Mouse (Mus musculus): Measurements from ENCODE around the gene Asgr2. TPM values are rescaled to one million over a fixed set of nuclear protein-coding genes. Genes with fewer than 3 reads are reported as not detected.

The Asgr2 gene
- polyA plus RNA-seq (2012; rRNA removed), result 0.45 and 0.51 TPM in 2 replicates

GRCm38 (mm10) chr11:70091986-70092783, at the start of gene Asgr2:
Gene Asgr2, plus strand, starts transcription at chr11:70092644.
- no peak within 1 kb of the TSS for H3K27ac ChIP-seq (ENCODE audit: insufficient read depth, low read length)

DNA sequence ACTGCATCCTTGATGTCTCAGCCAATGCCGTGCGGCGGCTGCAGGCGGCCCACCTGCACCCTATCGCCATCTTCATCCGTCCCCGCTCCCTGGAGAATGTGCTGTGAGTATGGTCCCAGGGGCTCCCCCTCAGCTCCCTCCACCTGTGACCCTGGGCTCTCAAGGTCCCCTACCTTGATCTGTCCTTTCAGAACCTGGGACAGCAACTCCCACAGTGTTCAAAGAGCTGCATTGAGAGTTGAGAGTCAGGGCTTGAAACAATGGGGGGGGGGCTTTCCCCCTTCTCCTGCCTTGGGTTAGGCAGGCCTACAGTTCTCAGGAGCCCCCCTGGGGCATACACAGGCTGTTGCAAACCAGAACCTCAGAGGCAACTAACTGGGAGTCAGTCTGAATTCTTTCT, 48.8 kb upstream of the Asgr2 start:
- no peak for DNase-seq (ENCODE audit: low read depth in 1 of 2, low spot score in 2 of 2)
- H3K27ac ChIP-seq (ENCODE audit: insufficient read depth, low read length), result no peak overlapping the region
- no peaks in the 10 kb centered on the region for H3K27me3 ChIP-seq (ENCODE audit: control insufficient read depth, insufficient read depth, low read length)
- H3K4me3 ChIP-seq (ENCODE audit: extremely low read depth, insufficient read depth, insufficient read length), result no peak overlapping the region
- no peaks in the 10 kb centered on the region for H3K36me3 ChIP-seq (ENCODE audit: control insufficient read depth, insufficient read depth, low read length)
- TF ChIP-seq POLR2A (IDR thresholded peaks at IDR 0.05; ENCODE audit: low read depth, low read length), result no peak
- TF ChIP-seq CTCF (IDR thresholded peaks at IDR 0.05; ENCODE audit: extremely low read depth, insufficient read depth, insufficient read length, insufficient replicate concordance), result no peak
- WGBS, result 99% methylated on average over 7 of the region's 7 CpGs
- no peaks in the 10 kb centered on the region for H3K4me1 ChIP-seq (ENCODE audit: control insufficient read depth, insufficient read depth, insufficient read length)

More at GRCm38 (mm10) chr11:70091986-70092783, at the start of gene Asgr2:
- no peak for DNase-seq (ENCODE audit: low read depth in 1 of 2, low spot score in 2 of 2)
- 61% methylated on average over 12 of the region's 12 CpGs for WGBS
- no peaks in the 10 kb centered on the region for H3K4me1 ChIP-seq (ENCODE audit: control insufficient read depth, insufficient read depth, insufficient read length)
- no peak within 1 kb of the TSS for H3K4me3 ChIP-seq (ENCODE audit: extremely low read depth, insufficient read depth, insufficient read length)
- H3K36me3 ChIP-seq (ENCODE audit: control insufficient read depth, insufficient read depth, low read length), result no peaks in the 10 kb centered on the region
- TF ChIP-seq CTCF (IDR thresholded peaks at IDR 0.05; ENCODE audit: extremely low read depth, insufficient read depth, insufficient read length, insufficient replicate concordance), result no peak
- no peak for TF ChIP-seq POLR2A (IDR thresholded peaks at IDR 0.05; ENCODE audit: low read depth, low read length)
- H3K27me3 ChIP-seq (ENCODE audit: control insufficient read depth, insufficient read depth, low read length), result no peaks in the 10 kb centered on the region

- DNase-seq (ENCODE audit: low read depth in 1 of 2, low spot score in 2 of 2), result no peak
- no peaks in the 10 kb centered on the region for H3K4me1 ChIP-seq (ENCODE audit: control insufficient read depth, insufficient read depth, insufficient read length)
- no peak for TF ChIP-seq POLR2A (IDR thresholded peaks at IDR 0.05; ENCODE audit: low read depth, low read length)
- TF ChIP-seq CTCF (IDR thresholded peaks at IDR 0.05; ENCODE audit: extremely low read depth, insufficient read depth, insufficient read length, insufficient replicate concordance), result no peak
- no peaks in the 10 kb centered on the region for H3K27me3 ChIP-seq (ENCODE audit: control insufficient read depth, insufficient read depth, low read length)
- 79% methylated on average over 9 of the region's 9 CpGs for WGBS
- no peak overlapping the region for H3K4me3 ChIP-seq (ENCODE audit: extremely low read depth, insufficient read depth, insufficient read length)
- H3K36me3 ChIP-seq (ENCODE audit: control insufficient read depth, insufficient read depth, low read length), result no peaks in the 10 kb centered on the region
- no peak overlapping the region for H3K27ac ChIP-seq (ENCODE audit: insufficient read depth, low read length)
Observed at GRCm38 (mm10) chr11:70045435-70045834, 47.0 kb upstream of the Asgr2 start.

DNA sequence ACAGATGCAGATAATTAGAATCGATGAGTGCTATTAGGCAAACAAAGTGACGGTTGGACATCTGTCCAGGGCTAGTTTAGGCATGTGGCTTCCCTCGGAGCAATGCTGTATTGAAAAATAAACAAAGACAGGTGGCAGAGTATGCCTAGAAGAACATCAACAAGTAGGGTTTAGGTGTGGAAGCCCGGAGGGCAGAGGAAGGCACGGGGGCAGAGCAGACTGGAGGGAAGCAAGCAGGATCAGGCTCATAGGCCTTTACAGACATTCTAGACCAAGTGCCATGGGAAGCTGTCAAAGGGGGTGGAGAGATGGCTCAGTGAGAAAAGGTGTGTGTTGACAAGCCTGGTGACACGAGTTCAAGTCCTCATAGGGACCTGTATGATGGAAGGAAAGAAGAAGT, 43.1 kb upstream of the Asgr2 start:
- WGBS, result 82% methylated on average over 6 of the region's 6 CpGs
- Histone ChIP-seq H3K27ac (ENCODE audit: insufficient read depth, low read length) (no peak overlapping the region), H3K27me3 (ENCODE audit: control insufficient read depth, insufficient read depth, low read length) (no peaks in the 10 kb centered on the region), H3K36me3 (ENCODE audit: control insufficient read depth, insufficient read depth, low read length) (no peaks in the 10 kb centered on the region), H3K4me1 (ENCODE audit: control insufficient read depth, insufficient read depth, insufficient read length) (no peaks in the 10 kb centered on the region), H3K4me3 (ENCODE audit: extremely low read depth, insufficient read depth, insufficient read length) (no peak overlapping the region)
- DNase-seq (ENCODE audit: low read depth in 1 of 2, low spot score in 2 of 2), result no peak
- TF ChIP-seq POLR2A (IDR thresholded peaks at IDR 0.05; ENCODE audit: low read depth, low read length) (no peak), CTCF (IDR thresholded peaks at IDR 0.05; ENCODE audit: extremely low read depth, insufficient read depth, insufficient read length, insufficient replicate concordance) (no peak)

DNA sequence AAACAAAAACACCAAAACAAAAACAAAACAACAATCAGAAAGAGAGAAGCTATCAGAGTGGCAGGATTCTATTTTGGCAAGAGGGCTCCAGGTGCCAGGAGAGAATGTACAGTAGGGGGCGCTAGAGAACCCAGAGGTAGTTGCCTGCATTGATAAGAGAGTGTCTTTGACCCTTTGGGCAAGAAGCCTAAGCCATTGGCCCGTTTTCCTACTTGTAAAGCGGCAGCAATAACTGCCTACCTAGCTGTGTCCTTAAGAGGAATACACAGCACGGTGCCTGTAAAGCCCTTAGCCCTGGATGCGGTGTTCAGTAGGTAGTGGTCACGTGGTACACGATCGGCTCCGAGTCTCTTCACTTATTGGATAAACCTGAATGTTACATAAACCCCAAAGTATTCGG, 42.6 kb upstream of the Asgr2 start:
- TF ChIP-seq POLR2A (IDR thresholded peaks at IDR 0.05; ENCODE audit: low read depth, low read length) (no peak), CTCF (IDR thresholded peaks at IDR 0.05; ENCODE audit: extremely low read depth, insufficient read depth, insufficient read length, insufficient replicate concordance) (no peak)
- no peak overlapping the region for H3K27ac ChIP-seq (ENCODE audit: insufficient read depth, low read length)
- H3K27me3 ChIP-seq (ENCODE audit: control insufficient read depth, insufficient read depth, low read length), result no peaks in the 10 kb centered on the region
- WGBS, result 65% methylated on average over 10 of the region's 10 CpGs
- DNase-seq (ENCODE audit: low read depth in 1 of 2, low spot score in 2 of 2), result no peak
- H3K4me3 ChIP-seq (ENCODE audit: extremely low read depth, insufficient read depth, insufficient read length), result no peak overlapping the region
- no peaks in the 10 kb centered on the region for H3K4me1 ChIP-seq (ENCODE audit: control insufficient read depth, insufficient read depth, insufficient read length)
- no peaks in the 10 kb centered on the region for H3K36me3 ChIP-seq (ENCODE audit: control insufficient read depth, insufficient read depth, low read length)

DNA sequence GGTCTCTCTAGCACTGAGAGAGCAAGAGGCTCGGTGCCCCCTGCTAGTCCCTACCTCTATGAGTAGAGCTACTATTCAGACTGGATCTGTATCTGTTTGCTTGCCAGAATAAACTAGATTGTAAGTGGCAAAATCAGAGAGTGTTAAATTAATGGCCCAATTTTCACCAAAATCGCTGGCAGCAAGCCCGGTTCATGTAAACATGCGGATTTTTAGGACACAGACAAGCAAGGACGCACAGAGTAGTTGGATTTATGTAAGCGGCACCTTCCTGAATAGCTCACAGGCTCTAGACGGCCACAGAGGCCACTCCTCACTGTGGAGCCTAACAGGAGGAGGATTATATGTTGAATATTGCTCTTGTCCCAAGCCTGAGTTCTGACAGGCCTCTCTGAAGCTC, 39.3 kb upstream of the Asgr2 start:
- no peak overlapping the region for H3K27ac ChIP-seq (ENCODE audit: insufficient read depth, low read length)
- H3K4me1 ChIP-seq (ENCODE audit: control insufficient read depth, insufficient read depth, insufficient read length), result no peaks in the 10 kb centered on the region
- no peaks in the 10 kb centered on the region for H3K36me3 ChIP-seq (ENCODE audit: control insufficient read depth, insufficient read depth, low read length)
- H3K27me3 ChIP-seq (ENCODE audit: control insufficient read depth, insufficient read depth, low read length), result no peaks in the 10 kb centered on the region
- no peak for TF ChIP-seq POLR2A (IDR thresholded peaks at IDR 0.05; ENCODE audit: low read depth, low read length)
- no peak for TF ChIP-seq CTCF (IDR thresholded peaks at IDR 0.05; ENCODE audit: extremely low read depth, insufficient read depth, insufficient read length, insufficient replicate concordance)
- no peak overlapping the region for H3K4me3 ChIP-seq (ENCODE audit: extremely low read depth, insufficient read depth, insufficient read length)
- no peak for DNase-seq (ENCODE audit: low read depth in 1 of 2, low spot score in 2 of 2)
- WGBS, result 85% methylated on average over 7 of the region's 7 CpGs

DNA sequence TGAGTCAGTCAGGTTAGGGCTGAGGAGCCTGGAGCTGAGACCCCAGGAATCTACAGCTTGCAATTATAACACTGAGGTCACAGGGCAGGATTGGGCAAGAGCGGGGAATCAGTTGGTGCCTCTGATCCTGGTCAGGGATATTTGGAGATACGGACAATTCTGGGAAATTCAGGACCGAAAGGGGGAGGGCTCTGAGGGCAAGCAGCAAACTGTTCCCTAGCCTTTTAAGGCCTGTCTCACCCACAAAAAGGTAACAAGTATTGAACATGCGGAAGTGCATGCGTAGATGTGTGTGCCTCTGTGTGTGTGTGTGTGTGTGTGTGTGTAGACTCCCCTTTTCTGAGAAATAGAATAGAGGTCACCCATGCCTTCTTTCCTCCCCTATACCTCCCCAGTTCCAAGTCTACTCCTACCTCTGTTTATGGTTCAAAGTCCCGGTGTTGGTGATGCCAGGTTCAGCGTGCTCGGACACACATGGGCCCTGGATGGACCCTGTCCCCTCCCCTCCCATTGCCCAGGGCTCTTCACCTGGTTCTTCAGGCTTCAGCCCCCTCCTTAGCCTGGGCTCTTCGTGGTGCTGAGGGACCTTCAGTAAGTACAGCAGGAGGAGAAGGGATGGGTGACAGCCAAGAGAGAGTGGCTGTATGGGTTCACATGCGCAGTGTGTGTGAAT, 38.4 kb upstream of the Asgr2 start, which contains the start of gene Asgr1:
Asgr1 (plus strand) TSS at position 188 of the 673 bp plus-strand sequence.
- WGBS, result 94% methylated on average over 10 of the region's 10 CpGs
- Histone ChIP-seq H3K27me3 (ENCODE audit: control insufficient read depth, insufficient read depth, low read length) (no peaks in the 10 kb centered on the region), H3K4me3 (ENCODE audit: extremely low read depth, insufficient read depth, insufficient read length) (no peak within 1 kb of the TSS), H3K36me3 (ENCODE audit: control insufficient read depth, insufficient read depth, low read length) (no peaks in the 10 kb centered on the region), H3K27ac (ENCODE audit: insufficient read depth, low read length) (no peak within 1 kb of the TSS), H3K4me1 (ENCODE audit: control insufficient read depth, insufficient read depth, insufficient read length) (no peaks in the 10 kb centered on the region)
- DNase-seq (ENCODE audit: low read depth in 1 of 2, low spot score in 2 of 2), result no peak
- TF ChIP-seq POLR2A (IDR thresholded peaks at IDR 0.05; ENCODE audit: low read depth, low read length), result no peak
- no peak for TF ChIP-seq CTCF (IDR thresholded peaks at IDR 0.05; ENCODE audit: extremely low read depth, insufficient read depth, insufficient read length, insufficient replicate concordance)

Data from spleen, adult 2 months (tissue).